Mouse (Mus musculus) lung, postnatal 36 days (tissue): ENCODE data around the gene Ddx39.

Experiments used
- DNase-seq: peaks from one replicate; pipeline ENCODE4 v3.0.0; 2022; ENCODE audit warnings: mixed read lengths

The Ddx39 gene

GRCm38 (mm10) chr8:83715031-83715690 lies at the start of gene Ddx39:
Gene Ddx39 (plus strand): TSS chr8:83715177.
- DNase-seq, result peak; percentile 100

- DNase-seq, result peak; percentile 82
These were observed 48.8 kb upstream of the Ddx39 start, which contains the start of gene Ptger1 for GRCm38 (mm10) chr8:83665969-83666865. Gene Ptger1 (plus strand): TSS chr8:83666678.

GRCm38 (mm10) chr8:83666866-83667234 lies 48.1 kb upstream of the Ddx39 start:
- no peak for DNase-seq

- DNase-seq, result no peak
These were observed 47.5 kb upstream of the Ddx39 start for GRCm38 (mm10) chr8:83667526-83667925.

GRCm38 (mm10) chr8:83668010-83668916 lies 46.7 kb upstream of the Ddx39 start:
- peak; percentile 72 for DNase-seq

GRCm38 (mm10) chr8:83669013-83669412 lies 46.0 kb upstream of the Ddx39 start:
- DNase-seq, result no peak

GRCm38 (mm10) chr8:83672936-83673335 lies 42.0 kb upstream of the Ddx39 start:
- DNase-seq, result no peak

GRCm38 (mm10) chr8:83674497-83674896 lies 40.5 kb upstream of the Ddx39 start:
- no peak for DNase-seq

GRCm38 (mm10) chr8:83679866-83680265 lies 35.1 kb upstream of the Ddx39 start:
- DNase-seq, result no peak

- DNase-seq, result no peak
These were observed 34.4 kb upstream of the Ddx39 start for GRCm38 (mm10) chr8:83680603-83681002.

GRCm38 (mm10) chr8:83681099-83681498 lies 33.9 kb upstream of the Ddx39 start:
- no peak for DNase-seq

- DNase-seq, result no peak
These were observed 30.5 kb upstream of the Ddx39 start for GRCm38 (mm10) chr8:83684517-83684916.

- DNase-seq, result no peak
These were observed 25.7 kb upstream of the Ddx39 start for GRCm38 (mm10) chr8:83689264-83689663.

GRCm38 (mm10) chr8:83693609-83694236 lies 21.3 kb upstream of the Ddx39 start:
- peak; percentile 63 for DNase-seq

- DNase-seq, result no peak
These were observed 20.4 kb upstream of the Ddx39 start for GRCm38 (mm10) chr8:83694369-83695160.

GRCm38 (mm10) chr8:83695351-83696106 lies 19.4 kb upstream of the Ddx39 start:
- peak; percentile 63 for DNase-seq

- DNase-seq, result peak; percentile 90
These were observed 17.4 kb upstream of the Ddx39 start for GRCm38 (mm10) chr8:83697374-83698220.

- DNase-seq, result peak; percentile 82
These were observed 16.7 kb upstream of the Ddx39 start for GRCm38 (mm10) chr8:83698291-83698660.

- DNase-seq, result peak; percentile 79
These were observed 16.1 kb upstream of the Ddx39 start, which contains the start of gene Pkn1 for GRCm38 (mm10) chr8:83698661-83699453. Gene Pkn1 (minus strand): TSS chr8:83699179.
